Mouse (Mus musculus): ENCODE results near the gene Vmn2r60. TPM values are rescaled to one million over a fixed set of nuclear protein-coding genes. Genes with fewer than 3 reads are reported as not detected.
"Not testable (repeated sequence)": the region's sequence is repeated elsewhere in the genome, so short reads cannot be mapped to it uniquely, and the experiment has no call there.

Vmn2r60 gene
- total RNA-seq (2022): under 1 TPM; 0.06 to 0.18 (median 0.12) TPM

DNA sequence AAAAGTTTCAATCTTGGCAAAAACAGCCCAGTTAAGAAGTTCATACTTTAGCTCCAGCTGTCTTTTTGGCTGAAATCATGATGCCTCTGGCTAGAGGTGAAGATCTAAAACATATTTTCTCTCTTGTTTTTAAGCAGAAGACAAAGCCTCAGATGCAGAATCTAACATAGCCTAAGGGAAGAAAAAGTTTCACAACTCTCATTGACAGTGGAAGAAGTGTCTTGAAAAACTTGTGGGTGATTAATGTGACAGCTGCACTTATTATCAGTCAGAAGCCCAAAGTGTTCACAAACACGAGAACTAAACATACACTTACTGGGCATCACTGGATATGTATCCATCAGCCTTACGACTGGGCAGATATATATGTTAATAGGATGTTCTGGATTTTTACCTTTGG is at the start of gene Vmn2r60:
TSS of gene Vmn2r60 (plus strand) at position 301 of the 400 bp plus-strand sequence.
- no peak for DNase-seq (ENCODE audit: low spot score in 2 of 2)

- DNase-seq (ENCODE audit: low spot score in 2 of 2): no peak
These were observed 48.6 kb upstream of the Vmn2r60 start, which contains the start of gene Vmn2r59 for GRCm38 (mm10) chr7:42058923-42059322. Gene Vmn2r59, minus strand, starts transcription at chr7:42059023.

DNA sequence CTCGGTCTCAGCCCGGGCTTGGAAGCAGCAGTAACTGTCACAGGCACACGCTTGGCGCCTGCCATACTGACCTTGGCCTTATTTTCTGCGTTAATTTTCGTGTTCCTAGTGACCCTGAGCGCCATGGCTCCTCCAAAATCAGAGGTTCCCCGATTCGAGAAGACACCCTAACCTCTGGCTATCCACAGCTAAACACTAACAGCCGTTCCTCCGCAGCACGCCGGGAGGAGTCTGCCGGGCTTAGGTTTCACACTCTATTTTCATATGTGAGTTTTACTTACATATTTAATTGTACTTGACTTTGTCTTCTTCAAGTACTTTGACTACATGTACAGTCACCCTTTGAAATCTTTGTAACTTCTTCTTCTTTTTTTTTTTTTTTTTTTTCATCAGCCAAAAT is 509 bp upstream of the Vmn2r60 start:
- DNase-seq (ENCODE audit: low spot score in 2 of 2): not testable (repeated sequence)

Other genes starting within 250 kb of the Vmn2r60 start
- not detected for gene Vmn2r58, start 235.1 kb upstream of the Vmn2r60 start, total RNA-seq (2022)
- not detected for gene Vmn2r59, start 48.7 kb upstream of the Vmn2r60 start, total RNA-seq (2022)
- gene Vmn2r61, start 152.3 kb downstream of the Vmn2r60 start, total RNA-seq (2022): not detected